Comparison of ENCODE assay signal across 8 mouse cellular contexts in genomic region chr5:114467019-114467418, GRCm38 (mm10). TPM values are rescaled to one million over a fixed set of nuclear protein-coding genes. Genes with fewer than 3 reads are reported as not detected.
DNase-seq lines count a peak whose midpoint lies in the region; ATAC-seq and TF ChIP-seq lines count a peak whose summit lies in the region.

No protein-coding gene starts in this region.

- H3K4me3 ChIP-seq in heart, adult 2 months = peak overlapping the region; percentile 4; the same call in 1 of the 2 replicates
- H3K4me3 ChIP-seq in embryonic facial prominence, embryonic 10.5 days = peak overlapping the region; percentile 50
- peak overlapping the region; percentile 25 for H3K4me3 ChIP-seq in hindbrain, embryonic 13.5 days
- H3K4me3 ChIP-seq in midbrain, embryonic 10.5 days = peak overlapping the region; percentile 40

- 8% methylated on average over 11 of the region's 11 CpGs for WGBS in heart, adult 2 months
- under 1% methylated on average over 11 of the region's 11 CpGs for WGBS in embryonic facial prominence, embryonic 10.5 days
- WGBS in hindbrain, embryonic 13.5 days = under 1% methylated on average over 11 of the region's 11 CpGs
- WGBS in midbrain, embryonic 10.5 days = under 1% methylated on average over 11 of the region's 11 CpGs

- TF ChIP-seq CTCF in heart, adult 2 months (IDR thresholded peaks at IDR 0.05) = no peak

- intact Hi-C loops in heart, adult 2 months (cut with DNase I) = no loop called here

- H3K9me3 ChIP-seq in embryonic facial prominence, embryonic 10.5 days = peaks cover 4% of the 10 kb centered on the region; the same call in 1 of the 2 replicates
- no peaks in the 10 kb centered on the region for H3K9me3 ChIP-seq in hindbrain, embryonic 13.5 days
- no peaks in the 10 kb centered on the region for H3K9me3 ChIP-seq in midbrain, embryonic 10.5 days (replicated peaks)

- no peaks in the 10 kb centered on the region for H3K4me1 ChIP-seq in heart, adult 2 months (ENCODE audit: control insufficient read depth, insufficient read depth, low read length)
- H3K4me1 ChIP-seq in embryonic facial prominence, embryonic 10.5 days = peaks cover 73% of the 10 kb centered on the region
- H3K4me1 ChIP-seq in hindbrain, embryonic 13.5 days (replicated peaks) = peaks cover 55% of the 10 kb centered on the region
- H3K4me1 ChIP-seq in midbrain, embryonic 10.5 days = peaks cover 75% of the 10 kb centered on the region

- TF ChIP-seq POLR2A in heart, adult 2 months (IDR thresholded peaks at IDR 0.05; ENCODE audit: insufficient read depth, low read depth, low read length) = no peak

- TF ChIP-seq EP300 in heart, adult 2 months (IDR thresholded peaks at IDR 0.05; ENCODE audit: insufficient read depth, low read depth, low read length) = no peak

- no peak overlapping the region for H3K9ac ChIP-seq in heart, adult 2 months (ENCODE audit: low read depth, low read length)
- H3K9ac ChIP-seq in hindbrain, embryonic 13.5 days = peak overlapping the region; percentile 40; the same call in 1 of the 2 replicates

- H3K27me3 ChIP-seq in heart, adult 2 months (ENCODE audit: control insufficient read depth, insufficient read depth, low read length) = no peaks in the 10 kb centered on the region
- peaks cover 17% of the 10 kb centered on the region for H3K27me3 ChIP-seq in embryonic facial prominence, embryonic 10.5 days (replicated peaks; ENCODE audit: low read depth, poor library complexity, severe bottlenecking)
- H3K27me3 ChIP-seq in hindbrain, embryonic 13.5 days = peaks cover 12% of the 10 kb centered on the region; the same call in 1 of the 2 replicates
- H3K27me3 ChIP-seq in midbrain, embryonic 10.5 days (ENCODE audit: low read depth, poor library complexity, severe bottlenecking) = peaks cover 66% of the 10 kb centered on the region

- no peak for ATAC-seq in hindbrain, embryonic 13.5 days (ENCODE audit: low FRiP score)

- no peaks in the 10 kb centered on the region for H3K79me2 ChIP-seq in heart, adult 2 months (replicated peaks; ENCODE audit: control insufficient read depth, insufficient read depth, low read length)

- no peaks in the 10 kb centered on the region for H3K36me3 ChIP-seq in heart, adult 2 months (ENCODE audit: control insufficient read depth, insufficient read depth, low read length)
- H3K36me3 ChIP-seq in embryonic facial prominence, embryonic 10.5 days (replicated peaks) = no peaks in the 10 kb centered on the region
- no peaks in the 10 kb centered on the region for H3K36me3 ChIP-seq in hindbrain, embryonic 13.5 days
- no peaks in the 10 kb centered on the region for H3K36me3 ChIP-seq in midbrain, embryonic 10.5 days

- DNase-seq in heart, adult 2 months = no peak
- no peak for DNase-seq in heart, adult 9 months (ENCODE audit: low spot score in 2 of 2)
- no peak for DNase-seq in embryonic facial prominence, embryonic 10.5 days (ENCODE audit: low spot score)
- no peak for DNase-seq in midbrain, embryonic 10.5 days (ENCODE audit: low spot score)
- DNase-seq in cerebellum, adult 11 months = no peak
- no peak for DNase-seq in spleen, postnatal 14 days (ENCODE audit: low spot score in 2 of 2)
- no peak for DNase-seq in gastrocnemius, adult 8-10 months (ENCODE audit: low spot score in 2 of 2)

- H3K4me2 ChIP-seq in hindbrain, embryonic 13.5 days = peak overlapping the region; percentile 50

- H3K27ac ChIP-seq in heart, adult 2 months = no peak overlapping the region
- H3K27ac ChIP-seq in embryonic facial prominence, embryonic 10.5 days (replicated peaks) = peak overlapping the region; percentile 85
- peak overlapping the region; percentile 91 for H3K27ac ChIP-seq in hindbrain, embryonic 13.5 days
- H3K27ac ChIP-seq in midbrain, embryonic 10.5 days (replicated peaks) = peak overlapping the region; percentile 89

RNA-seq across cellular contexts. Expression of gene Mvk, which starts 22.9 kb away (rescaled TPM):
- 10 to 100 TPM in 1 of 2 experiments, 1 to 10 TPM in 1; 9.8 to 10.6 TPM for total RNA-seq in heart, adult 2 months (2021)
- polyA plus RNA-seq in heart, adult 2 months (2012; rRNA removed) = 10.9 and 12.4 TPM in 2 replicates
- polyA plus RNA-seq in embryonic facial prominence, embryonic 10.5 days (2016; fragmentation: Nextera tagmentation; extraction: Ambion mirVana) = 54.9 and 55.0 TPM in 2 replicates
- 50.0 and 54.0 TPM in 2 replicates for polyA plus RNA-seq in hindbrain, embryonic 13.5 days (2015; fragmentation: Nextera tagmentation; extraction: Ambion mirVana)
- 62.3 and 65.2 TPM in 2 replicates for polyA plus RNA-seq in midbrain, embryonic 10.5 days (2016; fragmentation: Nextera tagmentation; extraction: Ambion mirVana)
- total RNA-seq in gastrocnemius, adult 8-10 months (2022) = 10 to 100 TPM in 3 of 4 experiments, 1 to 10 TPM in 1; 9.9 to 11.0 (median 10.4) TPM

RNA-seq across cellular contexts. Expression of gene Mmab, which starts 23.2 kb away (rescaled TPM):
- 10 to 100 TPM; 19.4 to 21.0 TPM for total RNA-seq in heart, adult 2 months (2021)
- 24.7 and 28.2 TPM in 2 replicates for polyA plus RNA-seq in heart, adult 2 months (2012; rRNA removed)
- 33.2 and 34.4 TPM in 2 replicates for polyA plus RNA-seq in embryonic facial prominence, embryonic 10.5 days (2016; fragmentation: Nextera tagmentation; extraction: Ambion mirVana)
- polyA plus RNA-seq in hindbrain, embryonic 13.5 days (2015; fragmentation: Nextera tagmentation; extraction: Ambion mirVana) = 23.6 and 25.7 TPM in 2 replicates
- polyA plus RNA-seq in midbrain, embryonic 10.5 days (2016; fragmentation: Nextera tagmentation; extraction: Ambion mirVana) = 32.4 and 34.1 TPM in 2 replicates
- 10 to 100 TPM; 18.3 to 21.1 (median 19.5) TPM for total RNA-seq in gastrocnemius, adult 8-10 months (2022)
